Mouse (Mus musculus) E14TG2a.4 (cell line): Measurements from ENCODE around the gene Grm8.

ENCODE experiments used
- CTCF ChIP-seq: conservative IDR thresholded peaks from 2 replicates; pipeline ENCODE4 v1.5.1; 2014; ENCODE audit warnings: low read length
- NANOG ChIP-seq: IDR thresholded peaks from 2 replicates; pipeline ENCODE4 v1.6.1; 2014; ENCODE audit warnings: borderline replicate concordance, low read length, mixed read lengths

DNA sequence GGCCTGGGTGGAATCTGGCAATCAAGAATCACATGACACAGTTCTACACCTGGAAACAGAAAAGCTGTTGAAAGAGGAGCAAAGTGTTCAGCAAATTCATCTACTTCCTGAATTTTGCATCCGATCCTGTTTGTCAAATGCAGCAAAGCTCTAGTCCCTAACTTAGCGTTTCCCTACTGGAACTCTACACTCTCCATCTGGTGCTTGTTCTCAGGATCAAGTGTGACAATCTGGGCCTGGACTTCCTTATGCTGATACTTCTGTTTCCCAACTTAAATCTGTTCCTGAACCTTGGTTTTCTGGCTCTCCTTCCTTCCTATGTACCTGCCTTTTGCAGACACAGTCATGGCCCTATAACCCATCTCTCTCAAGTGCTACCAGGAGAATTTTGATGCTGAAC is 166.1 kb downstream of the Grm8 start:
- TF ChIP-seq CTCF (no peak), NANOG (no peak)
